Mouse (Mus musculus): ENCODE data around the gene Vps9d1. TPM values are rescaled to one million over a fixed set of nuclear protein-coding genes. Genes with fewer than 3 reads are reported as not detected.
A peak's percentile ranks its signal among the peaks of the same experiment; 100 is the strongest.

Vps9d1 gene
- polyA plus RNA-seq, 2 experiments = 27.4 to 86.1 TPM

- H3K4me2 ChIP-seq (replicated peaks; ENCODE audit: low read depth, low read length, severe bottlenecking) = peak overlapping the region; percentile 72
- H3K4me1 ChIP-seq (ENCODE audit: control insufficient read depth, insufficient read depth, low read length) = peaks cover 19% of the 10 kb centered on the region
- DNase-seq (ENCODE audit: low spot score) = no peak
- 60% methylated on average over 6 of the region's 6 CpGs for WGBS
- peak overlapping the region; percentile 83 for H3K4me3 ChIP-seq (replicated peaks; ENCODE audit: low read length)
- peak overlapping the region; percentile 94 for H3K9ac ChIP-seq (ENCODE audit: low read depth, low read length, severe bottlenecking)
- H3K27ac ChIP-seq (replicated peaks; ENCODE audit: low read depth, low read length) = no peak overlapping the region
- no peak for ATAC-seq (ENCODE audit: low FRiP score, low read depth)
- H3K9me3 ChIP-seq (ENCODE audit: control insufficient read depth, low read length) = no peaks in the 10 kb centered on the region
- H3K36me3 ChIP-seq (ENCODE audit: control insufficient read depth, insufficient read depth, low read length) = peaks cover 61% of the 10 kb centered on the region
- H3K27me3 ChIP-seq (ENCODE audit: control insufficient read depth, insufficient read depth, low read length) = no peaks in the 10 kb centered on the region
- TF ChIP-seq POLR2A (IDR thresholded peaks at IDR 0.05; ENCODE audit: borderline replicate concordance, extremely low read depth, insufficient read depth, insufficient read length) = no peak
These were observed 1.0 kb upstream of the Vps9d1 start for GRCm38 (mm10) chr8:123255170-123255569.

GRCm38 (mm10) chr8:123253451-123254098, 573 bp downstream of the Vps9d1 start:
- Histone ChIP-seq H3K36me3 (ENCODE audit: control insufficient read depth, insufficient read depth, low read length) (peaks cover 60% of the 10 kb centered on the region), H3K9me3 (ENCODE audit: control insufficient read depth, low read length) (no peaks in the 10 kb centered on the region), H3K27ac (replicated peaks; ENCODE audit: low read depth, low read length) (peak overlapping the region; percentile 78), H3K9ac (ENCODE audit: low read depth, low read length, severe bottlenecking) (peak overlapping the region; percentile 94), H3K4me2 (replicated peaks; ENCODE audit: low read depth, low read length, severe bottlenecking) (peak overlapping the region; percentile 72), H3K4me3 (replicated peaks; ENCODE audit: low read length) (peak overlapping the region; percentile 83), H3K27me3 (ENCODE audit: control insufficient read depth, insufficient read depth, low read length) (no peaks in the 10 kb centered on the region), H3K4me1 (ENCODE audit: control insufficient read depth, insufficient read depth, low read length) (peaks cover 19% of the 10 kb centered on the region)
- ATAC-seq (ENCODE audit: low FRiP score, low read depth) = peak; percentile 58
- 3% methylated on average over 34 of the region's 40 CpGs for WGBS
- DNase-seq (ENCODE audit: low spot score) = no peak
- TF ChIP-seq POLR2A (IDR thresholded peaks at IDR 0.05; ENCODE audit: borderline replicate concordance, extremely low read depth, insufficient read depth, insufficient read length) = peak; percentile 61; the same call in 1 of the 2 replicates

- ATAC-seq (ENCODE audit: low FRiP score, low read depth) = no peak
- no peak for DNase-seq (ENCODE audit: low spot score)
- H3K4me2 ChIP-seq (replicated peaks; ENCODE audit: low read depth, low read length, severe bottlenecking) = peak overlapping the region; percentile 72
- peaks cover 19% of the 10 kb centered on the region for H3K4me1 ChIP-seq (ENCODE audit: control insufficient read depth, insufficient read depth, low read length)
- H3K9me3 ChIP-seq (ENCODE audit: control insufficient read depth, low read length) = no peaks in the 10 kb centered on the region
- no peak for TF ChIP-seq POLR2A (IDR thresholded peaks at IDR 0.05; ENCODE audit: borderline replicate concordance, extremely low read depth, insufficient read depth, insufficient read length)
- no peaks in the 10 kb centered on the region for H3K27me3 ChIP-seq (ENCODE audit: control insufficient read depth, insufficient read depth, low read length)
- peaks cover 60% of the 10 kb centered on the region for H3K36me3 ChIP-seq (ENCODE audit: control insufficient read depth, insufficient read depth, low read length)
- no peak overlapping the region for H3K27ac ChIP-seq (replicated peaks; ENCODE audit: low read depth, low read length)
- peak overlapping the region; percentile 83 for H3K4me3 ChIP-seq (replicated peaks; ENCODE audit: low read length)
- WGBS = 40% methylated on average over 4 of the region's 4 CpGs
- H3K9ac ChIP-seq (ENCODE audit: low read depth, low read length, severe bottlenecking) = peak overlapping the region; percentile 94
These were observed 1.2 kb downstream of the Vps9d1 start for GRCm38 (mm10) chr8:123252925-123253324.

- Histone ChIP-seq H3K36me3 (ENCODE audit: control insufficient read depth, insufficient read depth, low read length) (peaks cover 61% of the 10 kb centered on the region), H3K4me3 (replicated peaks; ENCODE audit: low read length) (no peak overlapping the region), H3K9me3 (ENCODE audit: control insufficient read depth, low read length) (no peaks in the 10 kb centered on the region), H3K4me2 (replicated peaks; ENCODE audit: low read depth, low read length, severe bottlenecking) (no peak overlapping the region), H3K27me3 (ENCODE audit: control insufficient read depth, insufficient read depth, low read length) (no peaks in the 10 kb centered on the region), H3K27ac (replicated peaks; ENCODE audit: low read depth, low read length) (no peak overlapping the region), H3K9ac (ENCODE audit: low read depth, low read length, severe bottlenecking) (no peak overlapping the region), H3K4me1 (ENCODE audit: control insufficient read depth, insufficient read depth, low read length) (peaks cover 19% of the 10 kb centered on the region)
- TF ChIP-seq POLR2A (IDR thresholded peaks at IDR 0.05; ENCODE audit: borderline replicate concordance, extremely low read depth, insufficient read depth, insufficient read length) = no peak
- DNase-seq (ENCODE audit: low spot score) (no peak), ATAC-seq (ENCODE audit: low FRiP score, low read depth) (no peak)
- WGBS = 95% methylated on average over 5 of the region's 5 CpGs
These were observed 3.2 kb downstream of the Vps9d1 start for GRCm38 (mm10) chr8:123250940-123251339.

GRCm38 (mm10) chr8:123248596-123248995, 5.6 kb downstream of the Vps9d1 start:
- DNase-seq (ENCODE audit: low spot score) = no peak
- Histone ChIP-seq H3K9me3 (ENCODE audit: control insufficient read depth, low read length) (no peaks in the 10 kb centered on the region), H3K27me3 (ENCODE audit: control insufficient read depth, insufficient read depth, low read length) (no peaks in the 10 kb centered on the region), H3K27ac (replicated peaks; ENCODE audit: low read depth, low read length) (no peak overlapping the region), H3K4me3 (replicated peaks; ENCODE audit: low read length) (no peak overlapping the region), H3K36me3 (ENCODE audit: control insufficient read depth, insufficient read depth, low read length) (peaks cover 79% of the 10 kb centered on the region), H3K9ac (ENCODE audit: low read depth, low read length, severe bottlenecking) (no peak overlapping the region), H3K4me1 (ENCODE audit: control insufficient read depth, insufficient read depth, low read length) (peaks cover 10% of the 10 kb centered on the region), H3K4me2 (replicated peaks; ENCODE audit: low read depth, low read length, severe bottlenecking) (no peak overlapping the region)
- ATAC-seq (ENCODE audit: low FRiP score, low read depth) = no peak
- WGBS = 89% methylated on average over 8 of the region's 8 CpGs
- TF ChIP-seq POLR2A (IDR thresholded peaks at IDR 0.05; ENCODE audit: borderline replicate concordance, extremely low read depth, insufficient read depth, insufficient read length) = no peak
